Mouse (Mus musculus) liver, embryonic 15.5 days (tissue): ENCODE results near the gene Upp2. TPM values are rescaled to one million over a fixed set of nuclear protein-coding genes. Genes with fewer than 3 reads are reported as not detected.

Experiments used
- ATAC-seq: fragments of 200-750 bp; cut with Nextera tagmentation; 2 replicates; pipeline ENCODE4 v1.8.0; 2017; ENCODE audit warnings: moderate number of reproducible peaks, mild to moderate bottlenecking, moderate library complexity; ENCODE audit not compliant: insufficient read depth
- H3K27ac ChIP-seq: fragments of 300-500 bp; sonication (generic); replicated peaks from 2 replicates; pipeline ENCODE4 v1.5.1; 2015; ENCODE audit warnings: mild to moderate bottlenecking, inconsistent platforms
- H3K27me3 ChIP-seq: fragments of 300-500 bp; sonication (generic); 2 replicates; pipeline ENCODE4 v1.6.1; 2015; ENCODE audit warnings: mild to moderate bottlenecking, inconsistent platforms
- H3K36me3 ChIP-seq: fragments of 300-500 bp; sonication (generic); replicated peaks from 2 replicates; pipeline ENCODE4 v1.6.1; 2015; ENCODE audit warnings: moderate library complexity, mild to moderate bottlenecking, inconsistent platforms
- H3K4me1 ChIP-seq: fragments of 300-500 bp; sonication (generic); replicated peaks from 2 replicates; pipeline ENCODE4 v1.6.1; 2015; ENCODE audit warnings: inconsistent platforms
- H3K4me2 ChIP-seq: fragments of 300-500 bp; sonication (generic); 2 replicates; pipeline ENCODE4 v1.6.1; 2015; ENCODE audit warnings: moderate library complexity, mild to moderate bottlenecking, inconsistent platforms
- H3K4me3 ChIP-seq: fragments of 300-500 bp; sonication (generic); replicated peaks from 2 replicates; pipeline ENCODE4 v1.5.1; 2015; ENCODE audit warnings: mild to moderate bottlenecking, inconsistent platforms
- H3K9ac ChIP-seq: fragments of 300-500 bp; sonication (generic); 2 replicates; pipeline ENCODE4 v1.6.1; 2015; ENCODE audit warnings: moderate library complexity, mild to moderate bottlenecking, inconsistent platforms
- H3K9me3 ChIP-seq: fragments of 300-500 bp; sonication (generic); replicated peaks from 2 replicates; pipeline ENCODE4 v1.6.1; 2016; ENCODE audit warnings: inconsistent platforms
- WGBS: fragments of 180-500 bp; shearing (Covaris S2); methylation state at CpG from one replicate; pipeline ENCODE4 v1.1.7; 2015; ENCODE audit warnings: mixed read lengths; ENCODE audit not compliant: insufficient replicate concordance; 5-methylcytosine and 5-hydroxymethylcytosine counted together
- polyA plus RNA-seq: library from polyadenylated mRNA; unstranded; fragments of >200 nt; fragmentation: Nextera tagmentation; extraction: Ambion mirVana; gene quantifications from 2 replicates; pipeline ENCODE4 v1.2.1, GENCODE M21; 2015

Upp2 gene
- polyA plus RNA-seq, 1 experiment from 2014 or later, result 1.9 TPM

GRCm38 (mm10) chr2:58657855-58658254, 90.8 kb downstream of the Upp2 start:
- Histone ChIP-seq H3K27me3 (no peaks in the 10 kb centered on the region), H3K27ac (no peak overlapping the region), H3K9me3 (no peaks in the 10 kb centered on the region), H3K4me1 (no peaks in the 10 kb centered on the region), H3K4me3 (no peak overlapping the region), H3K36me3 (no peaks in the 10 kb centered on the region), H3K4me2 (no peak overlapping the region), H3K9ac (no peak overlapping the region)
- WGBS, result 75% methylated on average over 10 of the region's 10 CpGs
- ATAC-seq, result no peak

- H3K9ac ChIP-seq, result no peak overlapping the region
- no peaks in the 10 kb centered on the region for H3K36me3 ChIP-seq
- no peaks in the 10 kb centered on the region for H3K27me3 ChIP-seq
- no peaks in the 10 kb centered on the region for H3K4me1 ChIP-seq
- H3K4me2 ChIP-seq, result no peak overlapping the region
- H3K9me3 ChIP-seq, result no peaks in the 10 kb centered on the region
- no peak overlapping the region for H3K27ac ChIP-seq
- H3K4me3 ChIP-seq, result no peak overlapping the region
- no peak for ATAC-seq
- 65% methylated on average over 13 of the region's 13 CpGs for WGBS
Observed at GRCm38 (mm10) chr2:58660591-58660990, 93.5 kb downstream of the Upp2 start.

GRCm38 (mm10) chr2:58661116-58661515, 94.0 kb downstream of the Upp2 start:
- Histone ChIP-seq H3K9ac (no peak overlapping the region), H3K4me3 (no peak overlapping the region), H3K4me1 (no peaks in the 10 kb centered on the region), H3K27ac (no peak overlapping the region), H3K36me3 (no peaks in the 10 kb centered on the region), H3K27me3 (no peaks in the 10 kb centered on the region), H3K4me2 (no peak overlapping the region), H3K9me3 (no peaks in the 10 kb centered on the region)
- no peak for ATAC-seq
- 73% methylated on average over 5 of the region's 5 CpGs for WGBS

- H3K27ac ChIP-seq, result no peak overlapping the region
- no peak overlapping the region for H3K9ac ChIP-seq
- WGBS, result 71% methylated on average over 9 of the region's 9 CpGs
- no peak overlapping the region for H3K4me3 ChIP-seq
- H3K9me3 ChIP-seq, result no peaks in the 10 kb centered on the region
- H3K36me3 ChIP-seq, result no peaks in the 10 kb centered on the region
- H3K4me1 ChIP-seq, result no peaks in the 10 kb centered on the region
- H3K27me3 ChIP-seq, result no peaks in the 10 kb centered on the region
- H3K4me2 ChIP-seq, result no peak overlapping the region
- no peak for ATAC-seq
Observed at GRCm38 (mm10) chr2:58662661-58663060, 95.6 kb downstream of the Upp2 start.

- Histone ChIP-seq H3K36me3 (no peaks in the 10 kb centered on the region), H3K4me2 (no peak overlapping the region), H3K9ac (no peak overlapping the region), H3K4me3 (no peak overlapping the region), H3K9me3 (no peaks in the 10 kb centered on the region), H3K27ac (no peak overlapping the region), H3K4me1 (no peaks in the 10 kb centered on the region), H3K27me3 (no peaks in the 10 kb centered on the region)
- no peak for ATAC-seq
- 67% methylated on average over 7 of the region's 7 CpGs for WGBS
Observed at GRCm38 (mm10) chr2:58663404-58664120, 96.5 kb downstream of the Upp2 start.

- Histone ChIP-seq H3K27ac (no peak overlapping the region), H3K4me2 (no peak overlapping the region), H3K4me3 (no peak overlapping the region), H3K27me3 (no peaks in the 10 kb centered on the region), H3K9ac (no peak overlapping the region), H3K9me3 (no peaks in the 10 kb centered on the region), H3K4me1 (no peaks in the 10 kb centered on the region), H3K36me3 (no peaks in the 10 kb centered on the region)
- WGBS, result 64% methylated on average over 12 of the region's 12 CpGs
- no peak for ATAC-seq
Observed at GRCm38 (mm10) chr2:58665081-58665814, 98.2 kb downstream of the Upp2 start.

GRCm38 (mm10) chr2:58667298-58667697, 100.2 kb downstream of the Upp2 start:
- H3K9me3 ChIP-seq, result no peaks in the 10 kb centered on the region
- no peaks in the 10 kb centered on the region for H3K27me3 ChIP-seq
- no peak for ATAC-seq
- no peak overlapping the region for H3K9ac ChIP-seq
- 41% methylated on average over 3 of the region's 3 CpGs for WGBS
- no peak overlapping the region for H3K4me2 ChIP-seq
- no peak overlapping the region for H3K27ac ChIP-seq
- H3K4me1 ChIP-seq, result no peaks in the 10 kb centered on the region
- no peak overlapping the region for H3K4me3 ChIP-seq
- H3K36me3 ChIP-seq, result no peaks in the 10 kb centered on the region

- Histone ChIP-seq H3K27me3 (no peaks in the 10 kb centered on the region), H3K36me3 (no peaks in the 10 kb centered on the region), H3K4me3 (no peak overlapping the region), H3K27ac (no peak overlapping the region), H3K4me1 (no peaks in the 10 kb centered on the region), H3K9me3 (no peaks in the 10 kb centered on the region), H3K9ac (no peak overlapping the region), H3K4me2 (no peak overlapping the region)
- 39% methylated on average over 9 of the region's 9 CpGs for WGBS
- no peak for ATAC-seq
Observed at GRCm38 (mm10) chr2:58667991-58668390, 100.9 kb downstream of the Upp2 start.

- H3K27ac ChIP-seq, result no peak overlapping the region
- no peaks in the 10 kb centered on the region for H3K36me3 ChIP-seq
- no peak overlapping the region for H3K4me3 ChIP-seq
- ATAC-seq, result no peak
- H3K9ac ChIP-seq, result no peak overlapping the region
- WGBS, result 63% methylated on average over 3 of the region's 3 CpGs
- H3K9me3 ChIP-seq, result 0 out of 2 replicates have a peak, but pooled peaks cover 4% of the 10 kb centered on the region
- no peak overlapping the region for H3K4me2 ChIP-seq
- no peaks in the 10 kb centered on the region for H3K27me3 ChIP-seq
- H3K4me1 ChIP-seq, result no peaks in the 10 kb centered on the region
Observed at GRCm38 (mm10) chr2:58669114-58669513, 102.0 kb downstream of the Upp2 start.

- Histone ChIP-seq H3K4me1 (no peaks in the 10 kb centered on the region), H3K27me3 (no peaks in the 10 kb centered on the region), H3K27ac (no peak overlapping the region), H3K36me3 (no peaks in the 10 kb centered on the region), H3K9ac (no peak overlapping the region), H3K9me3 (0 out of 2 replicates have a peak, but pooled peaks cover 4% of the 10 kb centered on the region), H3K4me3 (no peak overlapping the region), H3K4me2 (no peak overlapping the region)
- 66% methylated on average over 2 of the region's 2 CpGs for WGBS
- ATAC-seq, result no peak
Observed at GRCm38 (mm10) chr2:58672520-58672919, 105.4 kb downstream of the Upp2 start.

- H3K9ac ChIP-seq, result no peak overlapping the region
- no peaks in the 10 kb centered on the region for H3K36me3 ChIP-seq
- no peak overlapping the region for H3K27ac ChIP-seq
- no peak for ATAC-seq
- no peak overlapping the region for H3K4me3 ChIP-seq
- WGBS, result 69% methylated on average over 12 of the region's 12 CpGs
- no peak overlapping the region for H3K4me2 ChIP-seq
- no peaks in the 10 kb centered on the region for H3K27me3 ChIP-seq
- no peaks in the 10 kb centered on the region for H3K4me1 ChIP-seq
- H3K9me3 ChIP-seq, result no peaks in the 10 kb centered on the region
Observed at GRCm38 (mm10) chr2:58679968-58680367, 112.9 kb downstream of the Upp2 start.
